Mouse (Mus musculus): Measurements from ENCODE around the gene Gramd1b.

The Gramd1b gene

DNA sequence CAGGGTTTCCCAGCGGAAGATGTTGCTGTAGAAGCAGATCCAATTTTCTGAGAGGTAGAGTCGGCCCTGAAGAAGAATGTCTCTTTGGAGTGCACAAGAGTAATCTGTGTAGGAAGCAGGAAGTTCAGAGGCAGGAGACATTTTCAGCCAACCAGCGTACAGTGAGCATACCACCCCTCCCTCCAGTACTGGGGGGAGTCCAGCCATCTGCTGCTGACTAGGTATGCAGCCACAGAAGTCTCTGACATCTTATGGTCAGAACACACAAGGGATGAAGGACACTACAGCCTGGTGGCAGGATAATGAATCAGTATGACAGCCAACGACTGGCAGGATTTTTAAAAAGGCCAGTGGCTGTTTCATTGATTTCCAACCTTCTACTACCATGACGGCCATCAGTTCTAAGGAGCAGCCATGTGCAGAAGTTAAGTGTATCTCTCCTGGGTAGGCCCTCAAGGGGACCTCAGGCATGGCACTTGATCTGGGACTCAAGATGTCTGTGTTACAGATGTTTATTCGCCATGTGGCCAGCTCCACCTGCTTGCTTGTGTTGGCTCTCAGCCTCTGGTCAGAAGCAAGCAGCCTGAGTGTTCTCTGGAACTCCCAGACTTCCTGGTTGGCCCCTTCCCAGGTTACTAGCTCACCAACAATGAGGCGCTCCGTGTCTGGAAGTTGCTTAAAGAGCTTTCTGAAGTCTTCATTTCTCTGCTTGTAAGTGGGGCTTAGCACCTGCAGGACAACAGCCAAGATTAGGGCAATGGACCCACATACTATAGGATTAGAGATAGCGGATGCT is 214.1 kb downstream of the Gramd1b start:
- no peak for DNase-seq (ENCODE audit: low spot score in 2 of 2)

DNA sequence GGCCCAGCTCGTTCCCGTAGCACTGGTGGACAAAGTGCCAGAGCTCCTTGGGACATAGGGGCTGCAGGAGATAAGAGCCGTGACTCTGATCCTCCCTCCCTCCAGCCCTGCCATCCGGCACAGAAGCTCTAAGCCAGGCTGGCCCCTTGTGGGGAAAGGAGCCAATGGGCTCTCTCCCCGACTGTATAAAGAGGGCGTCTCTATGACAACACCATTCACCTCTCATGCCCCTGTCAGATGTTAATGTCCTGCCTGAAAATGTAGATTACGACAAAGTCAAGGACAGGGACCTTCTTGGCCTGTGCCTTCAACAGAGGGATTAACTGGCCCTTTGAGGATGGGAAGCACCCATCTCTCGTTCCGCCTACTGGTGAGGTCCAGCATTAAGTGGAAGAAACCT is 219.4 kb downstream of the Gramd1b start:
- DNase-seq (ENCODE audit: low spot score in 2 of 2), result no peak

DNA sequence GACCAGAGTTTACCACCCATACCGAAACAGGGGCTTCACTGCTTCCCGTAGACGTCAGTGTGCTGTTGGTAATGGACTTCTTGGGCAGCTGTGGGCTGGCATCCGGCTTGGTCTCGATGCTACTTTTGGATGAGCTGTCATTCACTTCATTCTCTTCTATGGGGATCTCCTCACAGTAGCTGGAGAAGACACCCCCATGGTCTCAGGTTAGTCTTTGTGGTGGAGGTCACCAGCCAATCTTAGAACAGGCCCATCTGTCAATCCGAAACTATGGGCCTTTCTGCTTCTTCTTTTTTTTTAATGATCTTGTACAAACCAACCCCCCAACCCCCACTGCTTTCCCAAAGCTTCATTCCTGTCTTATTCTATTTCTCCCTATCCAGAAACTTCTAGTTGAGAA is 221.3 kb downstream of the Gramd1b start:
- no peak for DNase-seq (ENCODE audit: low spot score in 2 of 2)

DNA sequence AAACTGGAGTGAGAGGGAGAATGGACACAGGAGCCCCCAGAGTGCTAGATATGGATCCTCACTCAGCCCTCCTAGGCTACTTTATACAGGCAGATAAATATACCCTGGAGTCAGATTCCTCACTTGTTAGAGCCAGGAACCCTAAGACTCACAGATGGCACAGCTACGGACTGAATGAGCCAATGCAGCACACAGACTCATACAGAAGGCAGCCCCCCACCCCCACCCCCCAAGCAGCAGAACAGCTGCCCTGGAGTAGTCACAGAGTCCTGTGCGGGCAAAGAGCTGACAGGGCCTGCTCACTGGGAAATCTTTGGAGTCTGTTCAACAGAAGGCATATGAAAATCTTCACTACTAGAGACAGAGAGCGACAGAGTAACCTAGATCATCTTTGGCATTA is 223.9 kb downstream of the Gramd1b start:
- no peak for DNase-seq (ENCODE audit: low spot score in 2 of 2)

DNA sequence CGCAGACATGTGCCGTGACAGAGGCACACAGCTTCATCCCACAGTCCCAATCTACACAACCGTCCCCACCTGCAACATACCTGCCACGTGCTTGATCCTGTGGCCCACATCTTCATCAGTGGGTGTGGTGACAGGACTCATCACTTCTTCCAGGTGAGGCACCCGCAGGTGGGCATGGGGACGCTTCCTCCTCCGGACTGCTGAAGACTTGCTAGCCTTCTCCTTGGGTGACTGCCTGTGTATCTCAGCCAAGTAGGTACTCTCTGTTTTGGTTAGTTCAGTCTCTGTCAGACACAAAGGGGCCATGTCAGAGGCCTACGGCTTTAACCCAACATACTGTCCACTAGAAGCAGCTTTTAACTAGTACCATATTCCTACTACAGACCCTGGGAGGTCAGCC is 226.9 kb downstream of the Gramd1b start:
- no peak for DNase-seq (ENCODE audit: low spot score in 2 of 2)

DNA sequence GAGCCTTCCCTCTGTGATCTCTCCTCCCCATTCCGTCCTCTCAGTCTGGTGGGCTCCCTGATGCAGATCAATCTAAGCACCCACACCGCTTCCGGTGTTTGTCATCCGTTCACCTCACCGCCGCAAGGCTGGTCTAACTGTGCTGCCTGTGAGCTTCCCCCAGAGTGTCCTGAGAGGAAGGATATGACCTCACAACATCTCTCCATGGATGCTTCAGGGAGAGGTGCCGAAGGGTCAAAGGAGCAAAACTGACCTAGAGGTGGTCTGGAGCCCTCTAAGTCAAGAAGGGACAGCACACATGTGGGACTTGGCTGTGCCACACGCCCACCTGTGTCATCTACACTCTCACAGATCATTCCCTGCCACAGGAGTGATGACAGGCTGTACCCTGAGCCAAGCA is 228.8 kb downstream of the Gramd1b start:
- no peak for DNase-seq (ENCODE audit: low spot score in 2 of 2)

DNA sequence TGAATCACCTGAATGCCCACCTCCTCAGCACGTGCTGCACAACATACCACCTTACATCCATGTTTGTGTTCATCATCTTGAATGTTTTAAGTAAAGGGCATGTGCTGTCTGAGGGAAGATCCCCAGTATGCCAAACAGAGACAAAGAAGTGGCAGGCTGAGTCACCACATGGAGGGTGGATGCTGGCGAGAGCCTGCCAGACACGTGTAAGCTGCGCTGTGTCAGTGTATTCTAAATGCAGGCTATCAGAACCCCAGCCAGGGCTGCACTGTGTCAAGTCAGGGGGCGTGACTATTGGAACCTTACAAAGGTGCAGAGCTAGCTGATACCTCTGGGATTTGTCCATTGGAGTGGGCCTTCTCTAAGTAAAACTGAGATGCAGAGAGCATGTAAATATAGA is 229.7 kb downstream of the Gramd1b start:
- no peak for DNase-seq (ENCODE audit: low spot score in 2 of 2)

DNA sequence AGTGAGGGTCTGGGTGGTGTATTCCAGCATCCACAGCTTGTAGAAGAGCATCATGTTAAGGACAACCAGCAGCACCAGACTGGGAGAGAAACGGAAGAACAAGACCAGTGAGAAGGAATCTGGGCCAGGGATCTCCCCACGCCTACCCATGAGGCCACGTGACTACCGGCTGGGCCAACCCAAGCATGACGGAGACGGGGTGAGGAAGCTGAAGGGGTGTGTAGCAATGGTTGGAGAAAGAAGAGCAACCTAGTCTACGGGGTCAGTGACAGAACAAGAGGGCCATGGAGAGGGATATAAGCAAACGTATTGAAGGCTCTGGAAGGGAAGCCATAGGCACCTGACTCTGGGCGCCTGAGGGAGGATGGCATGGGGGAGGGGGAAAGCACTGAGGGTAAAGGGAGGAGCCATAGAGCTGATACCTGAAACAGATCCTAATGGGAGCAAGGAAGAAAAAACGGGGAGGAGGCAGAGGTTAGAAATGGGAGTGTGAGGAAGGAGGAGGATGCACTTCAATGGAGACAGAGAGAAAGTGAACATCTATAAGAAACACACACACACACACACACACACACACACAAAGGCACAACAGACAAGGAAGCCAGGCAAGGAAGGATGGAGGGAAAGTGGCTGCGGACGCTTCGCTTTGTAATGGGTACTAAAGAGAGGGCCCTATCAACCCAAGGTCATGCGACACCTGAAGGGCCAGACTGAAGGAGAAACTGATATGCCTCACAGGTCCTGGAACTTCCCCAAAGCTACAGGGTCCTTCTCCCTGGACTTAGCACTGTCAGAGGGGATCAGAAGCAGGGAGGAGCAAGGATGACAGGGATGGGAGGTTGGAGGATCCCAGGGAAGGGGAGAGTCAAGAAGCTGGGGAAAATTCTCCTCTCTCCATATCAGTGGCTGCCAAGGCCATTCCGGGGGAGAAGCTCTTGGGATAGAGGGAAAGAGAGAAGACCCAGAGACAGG is 230.9 kb downstream of the Gramd1b start:
- no peak for DNase-seq (ENCODE audit: low spot score in 2 of 2)

DNA sequence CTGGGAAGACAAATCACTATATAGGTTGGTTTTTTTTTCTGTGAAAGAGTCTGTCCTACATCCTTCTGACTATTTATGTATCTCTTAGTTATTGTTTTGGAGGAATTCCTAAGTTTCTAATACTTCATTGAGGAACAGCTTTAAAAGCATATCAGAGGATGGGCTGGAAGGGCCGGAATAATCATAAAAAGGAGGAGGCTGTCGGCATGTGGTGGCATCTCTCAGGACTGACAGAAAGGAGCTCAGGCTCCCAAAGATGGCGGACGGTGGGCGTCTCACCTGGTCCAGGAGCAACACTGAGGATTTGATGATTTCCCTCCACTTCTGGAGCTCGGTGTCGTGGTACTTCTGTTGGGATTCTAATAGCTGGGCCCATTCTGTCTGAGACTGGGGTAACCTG is 231.9 kb downstream of the Gramd1b start:
- no peak for DNase-seq (ENCODE audit: low spot score in 2 of 2)

DNA sequence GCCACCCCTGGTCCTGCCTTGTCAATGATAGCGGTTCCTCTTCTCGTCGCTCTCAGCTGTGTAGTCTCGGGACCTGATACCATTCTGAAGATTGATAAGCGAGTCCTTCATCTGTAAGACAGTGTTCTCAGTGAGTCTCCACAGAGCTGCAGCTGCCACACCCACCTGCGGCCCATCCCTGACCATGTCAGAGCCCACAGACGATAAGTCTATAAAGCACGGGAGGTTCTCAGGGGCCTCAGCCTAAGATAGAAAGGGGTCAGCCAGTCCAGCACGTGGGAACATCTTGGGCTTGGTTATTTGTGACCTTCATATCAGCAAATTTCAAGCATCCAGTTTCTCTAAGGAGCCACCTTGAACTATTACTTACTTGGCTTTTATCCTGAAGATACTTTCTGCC is 233.2 kb downstream of the Gramd1b start:
- no peak for DNase-seq (ENCODE audit: low spot score in 2 of 2)

DNA sequence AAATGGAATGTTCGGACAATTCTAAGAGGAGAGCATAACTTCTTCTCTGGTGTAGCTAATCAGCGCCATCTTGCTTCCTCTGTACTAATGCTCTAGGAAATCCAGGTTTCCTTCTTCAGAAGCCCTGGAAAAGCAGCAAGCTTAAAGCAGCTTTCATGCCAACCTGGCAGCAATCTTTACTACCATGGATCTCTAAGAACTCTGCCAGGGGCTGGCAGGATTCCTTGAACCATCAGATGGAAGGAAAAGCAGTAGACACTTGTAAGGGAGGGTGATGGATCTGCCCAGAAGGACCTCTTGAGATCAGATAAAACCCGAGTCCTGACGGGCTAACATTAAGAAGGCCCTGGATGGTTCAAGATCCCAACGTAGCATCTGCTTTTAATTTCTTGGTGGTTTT is 234.9 kb downstream of the Gramd1b start:
- DNase-seq (ENCODE audit: low spot score in 2 of 2), result peak in 1 of 2 experiments; percentile 30

DNA sequence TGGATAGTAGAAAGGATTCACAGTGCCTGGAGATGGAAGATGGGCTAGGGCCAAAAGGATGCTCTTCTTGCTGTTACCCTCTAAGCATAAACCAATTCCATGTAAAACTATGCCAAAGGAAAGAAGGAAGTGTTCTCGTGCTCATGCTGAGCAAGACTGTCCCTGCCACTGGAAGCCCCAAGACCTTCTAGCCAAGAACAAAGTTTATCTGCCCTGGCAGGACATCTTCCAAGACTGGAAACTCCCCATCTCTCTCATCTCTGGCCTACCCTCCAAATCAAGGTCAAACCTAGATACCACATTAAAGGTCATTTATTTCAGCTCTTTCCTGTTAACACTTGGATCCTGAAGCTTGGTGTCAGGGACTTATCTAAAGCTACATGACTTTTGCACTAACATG is 236.3 kb downstream of the Gramd1b start:
- DNase-seq (ENCODE audit: low spot score in 2 of 2), result no peak

DNA sequence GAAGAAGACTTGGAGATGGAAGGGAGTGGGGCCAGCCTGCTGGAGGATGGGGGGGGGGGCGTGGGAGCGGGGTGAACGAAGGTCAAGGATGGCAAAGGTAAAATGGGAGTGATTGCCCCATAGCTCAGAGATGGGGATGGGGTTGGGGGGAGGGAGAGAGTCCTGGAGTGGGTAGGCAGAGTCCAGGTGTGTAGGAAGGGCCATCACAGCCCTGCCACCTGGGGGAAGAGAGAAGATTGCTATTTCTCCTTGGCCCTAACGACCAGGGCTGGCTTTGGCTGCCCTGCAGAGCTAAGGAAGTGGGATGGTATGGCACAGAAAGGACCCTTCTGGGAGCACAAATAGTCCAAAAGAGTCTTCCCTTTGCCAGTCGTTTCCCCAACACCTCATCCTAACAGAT is 237.0 kb downstream of the Gramd1b start:
- no peak for DNase-seq (ENCODE audit: low spot score in 2 of 2)

DNA sequence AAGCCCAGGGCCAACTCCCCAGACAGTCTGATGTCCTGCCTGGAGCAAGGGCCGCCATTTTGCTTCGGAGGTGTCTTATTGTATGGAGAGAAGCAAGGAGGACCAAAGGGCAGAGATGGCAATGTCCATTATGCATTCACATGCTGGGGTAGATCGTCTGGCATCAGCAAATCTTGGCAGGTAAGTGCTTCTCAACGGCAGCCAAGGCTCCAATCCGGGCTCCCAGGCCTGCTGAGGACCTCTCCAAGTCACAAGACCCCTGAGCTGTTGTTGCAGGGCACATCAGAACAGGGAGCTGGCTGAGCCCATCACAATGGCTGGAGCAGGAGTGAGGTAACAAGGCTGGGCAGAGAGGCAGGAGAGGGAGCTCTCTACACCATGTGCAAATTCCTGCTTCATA is 237.4 kb downstream of the Gramd1b start:
- no peak for DNase-seq (ENCODE audit: low spot score in 2 of 2)

DNA sequence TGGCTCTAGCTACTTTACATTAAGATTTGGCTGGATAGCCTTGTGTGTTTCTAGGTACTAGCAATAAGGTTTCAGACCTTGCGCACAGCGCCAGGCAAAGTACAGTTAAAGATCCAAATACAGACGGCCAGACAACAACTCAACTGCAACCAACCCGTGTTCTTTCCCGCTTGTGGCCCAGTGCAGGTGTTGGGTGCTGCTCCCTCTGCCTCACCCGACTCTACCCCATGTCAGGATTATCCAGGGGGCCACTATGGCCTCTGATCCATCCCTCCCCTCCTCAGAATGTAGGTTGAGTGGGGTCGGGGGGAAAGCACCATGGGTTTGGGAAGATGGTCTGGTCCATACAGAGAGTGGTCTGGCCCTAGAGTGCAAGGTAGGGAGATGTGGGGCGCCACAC is 237.9 kb downstream of the Gramd1b start:
- no peak for DNase-seq (ENCODE audit: low spot score in 2 of 2)

DNA sequence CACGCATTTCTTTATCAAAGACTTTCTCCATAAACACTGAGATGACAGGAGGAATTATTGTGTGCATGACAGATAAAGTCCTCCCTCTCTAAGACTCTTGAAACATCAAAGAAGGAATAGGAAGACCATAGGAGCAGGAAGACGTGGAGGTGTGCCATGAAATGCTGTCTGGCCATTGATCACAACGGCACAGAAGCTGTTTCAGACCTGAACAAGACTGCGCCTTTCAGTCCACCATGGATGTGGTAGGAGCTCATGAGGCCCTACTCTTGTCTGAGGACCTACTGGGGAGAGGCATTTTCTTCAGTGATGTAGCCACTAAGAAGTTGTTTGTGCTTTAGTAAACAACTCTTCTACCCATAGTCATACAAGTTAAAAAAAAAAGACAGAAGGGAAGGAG is 238.7 kb downstream of the Gramd1b start:
- no peak for DNase-seq (ENCODE audit: low spot score in 2 of 2)

DNA sequence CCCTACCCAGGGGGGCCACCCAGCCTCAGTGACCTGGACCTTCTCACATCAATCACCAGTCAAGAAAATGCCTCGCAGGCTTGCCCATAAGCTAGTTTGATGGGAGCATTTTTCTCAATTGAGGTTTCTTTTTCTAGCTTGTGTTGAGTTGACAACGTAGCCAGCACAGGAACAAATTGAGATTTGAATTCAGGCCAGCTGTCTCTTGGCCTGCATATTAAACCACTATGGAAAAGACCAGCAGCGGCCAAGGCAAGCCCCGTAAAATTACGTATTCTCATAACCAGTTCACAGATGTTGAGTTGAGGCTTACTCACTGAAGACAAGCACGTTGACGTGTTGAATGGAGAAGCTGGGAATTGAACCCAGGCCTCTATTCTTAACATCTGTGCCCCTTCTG is 248.2 kb downstream of the Gramd1b start:
- DNase-seq (ENCODE audit: low spot score in 2 of 2), result no peak

DNA sequence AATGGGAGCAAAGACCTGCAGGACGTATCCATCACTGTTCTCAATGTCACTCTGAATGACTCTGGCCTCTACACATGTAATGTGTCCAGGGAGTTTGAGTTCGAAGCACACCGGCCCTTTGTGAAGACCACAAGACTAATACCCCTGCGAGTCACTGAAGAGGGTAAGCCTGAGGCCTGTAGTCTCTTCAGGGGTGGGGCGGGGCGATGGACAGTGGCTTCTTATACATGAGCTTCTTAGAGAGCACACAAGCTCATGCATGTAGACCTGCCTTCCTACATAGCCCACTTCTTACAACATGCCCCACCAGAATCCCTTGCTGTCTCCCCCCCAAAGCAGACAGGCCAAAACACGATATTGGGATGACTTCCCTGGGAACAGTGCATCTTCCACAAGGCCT is 251.7 kb downstream of the Gramd1b start:
- DNase-seq (ENCODE audit: low spot score in 2 of 2), result no peak

DNA sequence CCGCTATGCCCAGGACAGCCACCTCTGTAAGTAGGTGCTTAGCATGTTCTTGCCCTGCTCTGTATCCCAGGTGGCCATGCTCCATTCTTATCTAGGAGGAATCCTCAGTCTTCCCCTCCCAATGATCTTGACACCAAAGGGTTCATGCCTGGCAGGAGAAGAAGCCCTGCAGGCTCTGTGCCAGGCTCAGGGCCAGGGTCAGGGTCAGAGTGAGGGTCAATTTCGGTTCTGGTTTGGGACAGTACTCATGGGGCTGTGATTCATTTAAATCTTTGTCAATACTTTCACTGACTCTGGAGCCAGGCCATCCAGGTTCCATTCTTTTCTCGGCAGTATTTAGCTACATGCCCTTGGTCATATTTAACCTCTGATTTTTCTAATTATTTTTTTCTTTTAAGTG is 253.5 kb downstream of the Gramd1b start:
- DNase-seq (ENCODE audit: low spot score in 2 of 2), result no peak

DNA sequence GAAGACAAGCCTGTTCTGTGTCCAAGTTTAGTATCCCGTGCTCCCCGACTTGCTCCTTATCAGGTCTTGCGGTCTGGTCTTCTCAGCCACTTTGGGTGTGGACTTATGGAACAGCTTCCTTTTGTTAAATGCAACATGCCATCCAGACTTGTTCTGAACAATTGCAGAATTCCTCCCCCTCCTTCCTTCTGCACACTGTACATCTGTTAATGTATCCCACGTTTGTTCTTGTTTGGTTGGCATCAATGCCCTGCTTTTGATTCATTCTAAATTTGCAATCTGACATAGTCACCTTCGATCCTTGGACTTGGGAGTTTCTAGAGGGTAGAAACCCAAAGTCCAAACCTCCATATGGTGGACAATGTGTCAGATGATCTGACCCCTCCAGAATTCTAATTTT is 255.3 kb downstream of the Gramd1b start:
- no peak for DNase-seq (ENCODE audit: low spot score in 2 of 2)

DNA sequence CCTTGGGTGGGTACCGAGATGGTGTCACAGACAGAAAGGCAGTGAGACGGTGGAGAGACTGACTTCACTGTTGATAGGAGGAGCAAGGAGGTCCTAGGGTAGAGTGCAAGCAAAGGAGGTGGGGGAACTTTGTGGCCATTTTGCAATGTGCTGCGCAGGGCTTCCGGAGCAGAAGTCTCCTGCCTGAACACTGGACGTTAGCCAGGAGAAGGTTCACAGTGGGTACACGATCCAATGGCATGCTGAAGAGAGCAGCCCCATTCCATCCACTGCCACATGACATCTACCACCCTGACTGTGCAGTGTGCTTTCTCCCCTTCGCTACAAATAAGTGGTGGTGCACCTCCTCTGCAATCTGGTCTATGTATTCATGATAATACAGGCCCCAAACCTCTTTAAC is 258.4 kb downstream of the Gramd1b start:
- DNase-seq (ENCODE audit: low spot score in 2 of 2), result no peak

DNA sequence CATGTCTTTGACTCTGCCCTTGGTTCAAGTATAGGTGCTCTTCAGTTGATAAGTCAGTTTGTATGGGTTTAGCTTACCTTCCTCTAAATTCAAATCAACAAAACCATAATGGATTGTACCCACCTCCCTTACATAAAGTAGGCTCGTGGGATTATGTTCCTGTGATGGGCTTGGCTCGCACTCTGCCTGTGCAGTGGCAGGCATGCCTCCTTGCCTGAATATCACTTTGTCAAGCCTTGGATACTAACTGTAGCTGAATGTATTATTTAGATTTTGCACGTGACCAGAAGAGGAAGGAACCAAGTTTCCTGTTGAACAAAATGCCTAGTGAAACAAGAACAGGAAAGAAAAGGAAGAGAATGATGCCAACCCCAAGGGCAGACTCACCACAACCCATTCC is 260.1 kb downstream of the Gramd1b start:
- no peak for DNase-seq (ENCODE audit: low spot score in 2 of 2)

DNA sequence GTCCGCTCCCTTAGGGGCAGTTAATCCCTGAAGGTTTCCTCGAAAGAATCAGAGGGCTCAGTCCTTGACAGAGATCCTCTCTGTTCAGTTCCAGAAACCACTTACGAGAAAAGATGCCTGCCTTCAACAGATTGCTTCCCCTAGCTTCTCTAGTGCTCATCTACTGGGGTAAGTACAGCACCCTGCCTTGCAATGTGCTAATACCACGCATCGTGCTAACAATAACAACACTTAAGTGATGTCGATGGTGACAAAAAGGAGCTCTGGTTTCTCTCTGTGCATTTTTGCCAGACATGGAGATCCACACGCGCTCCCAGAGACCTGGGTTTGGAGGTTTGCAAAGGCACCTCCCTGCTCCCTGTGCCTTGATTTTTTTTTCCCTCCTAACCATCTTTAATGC is 261.3 kb downstream of the Gramd1b start:
- no peak for DNase-seq (ENCODE audit: low spot score in 2 of 2)
